Mouse (Mus musculus) layer of hippocampus, adult 11-12 months (tissue): ENCODE results near the gene Gckr.

ENCODE experiments used
- DNase-seq: peaks from one replicate; pipeline ENCODE4 v3.0.0; 2022; ENCODE audit warnings: low spot score

The Gckr gene

GRCm38 (mm10) chr5:31297047-31297757 lies at the start of gene Gckr:
TSS of gene Gckr (plus strand) at chr5:31297443.
- no peak for DNase-seq

GRCm38 (mm10) chr5:31250716-31251115 lies 46.5 kb upstream of the Gckr start:
- DNase-seq = no peak

GRCm38 (mm10) chr5:31251541-31252101 lies 45.6 kb upstream of the Gckr start, which contains the start of gene Krtcap3:
TSS of gene Krtcap3 (plus strand) at chr5:31251691.
- no peak for DNase-seq

GRCm38 (mm10) chr5:31252151-31252550 lies 45.1 kb upstream of the Gckr start:
- no peak for DNase-seq

- DNase-seq = no peak
Measured at GRCm38 (mm10) chr5:31252795-31253545, 44.3 kb upstream of the Gckr start.

- DNase-seq = no peak
Measured at GRCm38 (mm10) chr5:31253806-31254205, 43.4 kb upstream of the Gckr start.

- no peak for DNase-seq
Measured at GRCm38 (mm10) chr5:31254452-31254851, 42.8 kb upstream of the Gckr start.

- no peak for DNase-seq
Measured at GRCm38 (mm10) chr5:31254901-31255300, 42.3 kb upstream of the Gckr start.

GRCm38 (mm10) chr5:31255381-31255780 lies 41.9 kb upstream of the Gckr start:
- DNase-seq = no peak

GRCm38 (mm10) chr5:31255971-31256370 lies 41.3 kb upstream of the Gckr start:
- DNase-seq = no peak

- DNase-seq = no peak
Measured at GRCm38 (mm10) chr5:31257616-31258015, 39.6 kb upstream of the Gckr start.

GRCm38 (mm10) chr5:31266101-31266500 lies 31.1 kb upstream of the Gckr start:
- no peak for DNase-seq

GRCm38 (mm10) chr5:31267686-31268085 lies 29.6 kb upstream of the Gckr start:
- DNase-seq = no peak

- no peak for DNase-seq
Measured at GRCm38 (mm10) chr5:31273018-31273417, 24.2 kb upstream of the Gckr start.

- DNase-seq = no peak
Measured at GRCm38 (mm10) chr5:31279245-31279988, 17.8 kb upstream of the Gckr start.

- no peak for DNase-seq
Measured at GRCm38 (mm10) chr5:31288225-31288624, 9.0 kb upstream of the Gckr start.

- DNase-seq = no peak
Measured at GRCm38 (mm10) chr5:31288655-31289054, 8.6 kb upstream of the Gckr start.

- no peak for DNase-seq
Measured at GRCm38 (mm10) chr5:31289626-31290230, 7.5 kb upstream of the Gckr start.

GRCm38 (mm10) chr5:31290521-31291360 lies 6.5 kb upstream of the Gckr start, which contains the start of gene Ift172:
TSS of gene Ift172 (minus strand) at chr5:31291116.
- peak; percentile 97 for DNase-seq

- DNase-seq = no peak
Measured at GRCm38 (mm10) chr5:31291361-31291688, 5.9 kb upstream of the Gckr start.

- no peak for DNase-seq
Measured at GRCm38 (mm10) chr5:31294964-31295605, 2.2 kb upstream of the Gckr start.
